Mouse (Mus musculus) skeletal muscle tissue, adult 2 months (tissue): ENCODE measurements around the gene Atp2a3.

ENCODE experiments used
- DNase-seq: peaks from one replicate; pipeline ENCODE4 v3.0.0-alpha.2; 2012; ENCODE audit warnings: low read depth, low spot score

The Atp2a3 gene

DNA sequence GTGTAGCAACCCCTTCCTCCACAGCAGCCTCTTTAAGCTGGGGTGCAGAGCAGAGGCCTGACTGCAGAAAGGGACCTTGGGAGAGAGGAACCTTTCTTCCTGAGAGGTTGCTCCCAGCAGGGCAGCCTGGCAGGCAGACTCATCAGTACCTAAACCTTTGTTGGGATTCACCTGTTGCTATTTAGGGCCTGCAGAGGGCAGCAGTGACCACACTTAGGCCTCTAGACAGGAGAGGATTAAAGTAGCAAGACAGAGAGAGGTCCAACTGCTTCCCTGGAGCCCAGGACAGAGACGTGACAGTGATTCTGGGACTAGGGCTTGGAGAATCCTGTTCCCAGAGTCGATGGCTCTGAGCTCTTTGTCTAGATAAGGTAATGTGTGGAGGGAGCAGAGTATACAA, 45.4 kb downstream of the Atp2a3 start:
- DNase-seq: peak; percentile 66

DNA sequence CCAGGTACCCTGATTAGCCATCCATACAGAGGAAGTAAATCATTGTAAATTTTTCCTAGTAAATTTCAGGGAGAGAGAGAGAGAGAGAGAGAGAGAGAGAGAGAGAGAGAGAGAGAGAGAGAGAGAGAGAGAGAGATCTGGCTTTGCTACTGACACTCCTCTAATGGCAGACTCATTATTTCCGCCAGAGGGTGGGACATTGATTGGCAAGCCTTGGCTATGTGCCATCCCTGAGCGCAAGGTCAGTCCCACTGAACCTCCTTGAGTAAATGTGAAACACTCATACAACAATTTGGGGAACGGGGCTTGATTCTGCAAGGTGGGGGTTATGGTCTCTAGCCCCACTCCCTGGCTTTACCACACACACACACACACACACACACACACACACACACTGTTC, 46.1 kb downstream of the Atp2a3 start:
- no peak for DNase-seq

DNA sequence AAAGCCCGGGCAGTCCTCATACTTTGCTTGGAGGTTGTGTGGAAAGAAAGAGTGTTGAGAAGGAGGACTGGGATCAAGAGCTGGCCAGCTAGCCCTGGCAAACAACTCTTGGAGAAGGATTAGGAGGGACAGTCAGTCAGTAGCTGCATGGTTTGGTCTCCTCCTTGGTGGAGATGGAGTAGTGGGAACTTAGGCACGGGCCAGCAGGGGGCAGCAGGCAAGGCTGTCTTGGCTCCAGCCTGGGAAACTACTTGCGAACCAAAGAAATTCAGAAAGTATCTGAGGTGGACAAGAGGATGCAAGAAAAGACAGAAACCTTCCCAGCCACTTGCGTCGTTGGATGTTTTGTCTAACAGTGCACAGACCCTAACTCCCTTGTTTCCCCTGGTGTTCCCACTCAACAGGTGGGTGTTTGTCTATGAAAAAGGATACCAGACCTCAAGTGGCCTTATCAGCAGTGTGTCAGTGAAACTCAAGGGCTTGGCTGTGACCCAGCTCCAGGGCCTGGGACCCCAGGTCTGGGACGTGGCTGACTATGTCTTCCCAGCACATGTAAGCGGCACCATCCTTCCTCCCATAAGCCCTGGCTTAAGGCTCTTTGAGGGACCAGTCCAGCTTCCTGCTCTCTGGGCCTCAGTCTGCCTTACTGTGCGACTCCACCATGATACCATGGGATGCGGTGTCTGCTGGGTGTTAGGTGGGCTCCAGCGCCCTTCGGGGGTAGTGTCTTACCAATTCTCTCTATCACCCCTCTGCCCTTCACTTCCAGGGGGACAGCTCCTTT, 46.9 kb downstream of the Atp2a3 start:
- no peak for DNase-seq

DNA sequence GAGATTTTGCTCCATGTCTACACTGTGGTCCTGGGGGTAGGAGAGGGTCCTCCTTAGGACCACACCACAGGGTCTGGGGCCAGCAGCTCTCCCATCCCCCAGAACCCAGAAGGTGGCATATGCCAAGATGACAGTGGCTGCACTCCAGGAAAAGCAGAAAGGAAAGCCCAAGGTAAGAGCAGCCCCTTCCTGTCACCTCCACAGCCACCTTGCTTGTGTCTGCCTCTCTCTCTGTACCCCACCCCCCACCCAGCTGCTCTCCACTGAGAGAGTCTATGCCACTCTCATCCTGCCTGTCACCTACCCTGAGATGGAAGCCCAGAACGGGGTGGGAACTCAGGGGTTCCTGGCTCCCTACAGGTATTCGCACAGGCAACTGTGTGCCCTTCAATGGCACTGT, 47.9 kb downstream of the Atp2a3 start:
- DNase-seq: no peak

DNA sequence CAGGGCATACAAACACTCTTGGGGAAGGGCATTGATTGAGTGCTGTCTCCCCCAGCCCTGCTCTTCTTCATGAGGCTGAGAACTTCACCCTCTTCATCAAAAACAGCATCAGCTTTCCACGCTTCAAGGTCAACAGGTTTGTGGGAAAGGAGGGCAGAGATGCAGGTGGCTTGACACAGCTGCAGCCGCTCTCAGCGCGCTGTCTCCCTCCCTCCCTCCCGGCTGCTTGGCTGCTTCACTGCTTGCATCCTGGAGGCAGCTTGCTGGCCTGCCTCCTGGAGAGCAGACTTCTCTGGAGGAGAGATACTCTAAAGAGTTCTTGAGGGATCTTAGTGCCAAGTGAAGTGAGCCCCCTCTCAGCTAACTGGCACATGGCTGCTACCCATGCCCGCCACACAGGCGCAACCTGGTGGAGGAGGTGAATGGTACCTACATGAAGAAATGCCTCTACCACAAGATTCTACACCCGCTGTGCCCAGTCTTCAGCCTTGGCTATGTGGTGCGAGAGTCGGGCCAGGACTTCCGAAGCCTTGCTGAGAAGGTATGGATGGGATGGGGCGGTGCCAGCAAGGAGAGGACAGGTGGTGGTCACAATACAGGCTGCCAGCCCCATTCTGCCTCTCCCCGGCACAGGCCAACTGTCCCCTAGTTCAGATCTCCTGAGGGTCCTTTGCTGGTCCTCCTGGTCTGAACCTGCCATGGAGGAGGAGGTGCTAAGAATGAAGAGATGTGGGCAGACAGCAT, 48.7 kb downstream of the Atp2a3 start:
- DNase-seq: no peak

DNA sequence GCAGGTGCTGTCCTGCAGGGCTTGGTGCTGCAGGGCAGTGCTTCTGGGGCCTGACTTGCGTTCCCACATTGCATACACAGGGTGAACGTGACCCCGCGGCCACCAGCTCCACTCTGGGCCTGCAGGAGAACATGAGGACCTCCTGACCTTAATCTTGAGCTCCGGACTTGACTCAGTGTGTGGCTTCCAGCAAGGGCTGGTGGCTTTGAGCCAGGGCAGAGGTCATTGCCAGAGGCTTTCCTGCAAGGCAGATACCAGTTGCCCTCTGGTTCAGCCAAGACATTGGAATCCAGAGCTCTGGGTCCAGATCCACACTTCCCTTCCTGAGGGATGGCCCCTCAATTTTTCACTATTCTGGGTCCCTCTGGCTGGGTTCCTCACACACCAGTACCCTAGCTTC, 53.0 kb downstream of the Atp2a3 start:
- no peak for DNase-seq

DNA sequence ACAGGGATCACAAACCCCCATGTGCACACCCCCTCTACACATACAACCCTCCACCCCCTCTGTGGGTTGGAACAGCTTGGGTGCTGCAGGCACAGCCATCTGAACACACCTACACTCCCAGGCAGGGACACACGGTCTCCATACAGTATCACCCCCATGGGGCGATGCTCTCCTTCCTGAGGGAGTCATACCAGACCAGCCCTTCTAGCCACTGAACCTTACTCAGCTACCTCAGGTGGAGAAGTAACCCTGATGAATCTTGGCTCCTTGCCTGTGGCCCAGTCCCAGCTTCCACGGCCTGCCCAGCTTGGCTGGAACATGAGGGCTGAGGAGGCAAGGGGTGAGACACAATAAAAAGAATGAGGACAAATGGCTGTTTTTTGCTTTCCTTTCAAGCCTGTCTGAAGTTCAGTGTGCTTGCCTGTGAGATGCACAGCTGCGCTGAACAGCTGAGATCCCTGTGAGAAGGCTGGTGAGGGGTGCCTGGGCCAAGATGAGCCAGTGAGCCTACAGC, 53.9 kb downstream of the Atp2a3 start:
- DNase-seq: no peak

DNA sequence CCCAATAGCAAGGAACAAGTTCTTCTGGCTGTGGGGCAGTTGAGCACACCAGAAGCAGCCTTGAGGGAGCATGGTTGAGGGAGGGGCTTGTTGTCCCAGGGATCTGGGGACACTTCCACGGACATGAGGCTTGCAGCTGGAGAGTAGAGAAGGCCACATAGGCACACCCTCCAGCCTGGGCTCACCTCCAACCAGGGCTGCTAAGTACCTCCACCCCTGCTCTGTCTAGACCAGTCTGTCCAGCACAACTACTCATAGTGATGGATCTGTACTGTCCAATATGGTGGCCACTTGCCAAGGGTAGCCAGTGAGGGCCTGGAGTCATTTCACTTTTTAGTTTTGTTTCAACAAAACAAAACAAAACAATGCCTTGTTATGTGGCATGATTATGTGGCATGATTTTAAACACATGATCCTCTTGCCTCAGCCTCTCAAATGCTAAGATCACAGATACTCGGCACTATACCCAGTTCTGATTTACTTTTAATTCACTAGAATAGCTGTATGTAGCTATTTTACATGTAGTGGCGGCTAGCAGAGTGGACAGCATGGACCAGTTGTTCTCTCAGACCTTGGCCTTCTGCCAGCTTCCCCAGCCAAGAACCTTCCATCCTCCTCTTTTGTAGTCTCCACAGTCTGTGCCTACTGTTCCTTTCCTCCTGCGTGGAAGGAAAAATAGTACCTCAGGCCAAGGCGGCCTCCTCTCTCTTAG, 54.6 kb downstream of the Atp2a3 start:
- peak; percentile 78 for DNase-seq

DNA sequence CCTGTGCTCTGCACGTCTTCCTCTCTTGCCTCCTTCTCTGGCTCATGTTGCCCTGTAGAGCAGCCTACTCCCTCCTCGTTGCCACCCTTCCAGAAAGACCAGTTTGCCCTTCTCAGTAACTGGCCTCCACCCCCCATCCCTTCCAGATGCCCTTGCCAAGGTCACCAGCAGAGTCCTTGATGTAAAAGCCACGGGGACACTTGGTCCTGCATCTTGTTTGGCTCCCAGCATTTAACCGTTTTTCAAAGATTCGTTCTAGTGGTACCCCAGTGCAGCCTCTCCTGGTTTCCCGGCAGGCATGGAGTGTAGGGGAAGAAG, 55.1 kb downstream of the Atp2a3 start:
- DNase-seq: no peak

DNA sequence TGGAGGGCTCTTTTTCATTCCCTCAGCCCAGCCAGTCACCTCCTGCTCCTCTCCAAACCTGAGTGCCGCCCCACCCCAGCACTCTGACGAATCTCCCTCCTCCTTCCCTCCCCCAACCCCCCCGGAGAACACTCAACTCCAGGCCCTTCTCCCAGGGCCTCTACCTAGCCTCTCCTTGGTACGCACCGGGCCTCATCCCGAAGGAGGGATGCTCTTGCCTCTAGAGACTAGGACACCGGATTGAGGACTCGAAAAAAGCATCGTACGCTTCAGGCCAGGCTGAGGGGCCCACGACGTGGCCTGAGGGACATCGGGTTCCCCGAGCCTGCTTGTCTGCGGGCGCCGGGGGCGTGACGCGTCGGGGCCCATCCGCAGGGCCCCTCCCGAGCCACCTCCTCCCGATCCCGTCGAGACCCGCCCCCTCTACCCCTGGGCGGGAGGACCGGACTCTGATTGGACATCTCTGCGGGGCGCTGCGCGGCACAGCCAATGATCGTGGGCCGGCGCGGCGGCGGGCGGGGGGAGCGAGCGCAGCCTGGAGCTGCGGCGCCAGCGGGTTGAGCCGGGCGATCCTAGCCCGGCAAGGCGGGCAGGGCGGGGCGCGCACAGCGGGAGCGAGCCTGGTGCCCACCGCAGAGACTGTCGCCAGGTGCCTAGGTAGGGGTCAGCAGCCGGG, 57.6 kb downstream of the Atp2a3 start, which contains the start of gene Camkk1:
Camkk1 (plus strand) TSS at position 538 of the 676 bp plus-strand sequence.
- peak; percentile 84 for DNase-seq

DNA sequence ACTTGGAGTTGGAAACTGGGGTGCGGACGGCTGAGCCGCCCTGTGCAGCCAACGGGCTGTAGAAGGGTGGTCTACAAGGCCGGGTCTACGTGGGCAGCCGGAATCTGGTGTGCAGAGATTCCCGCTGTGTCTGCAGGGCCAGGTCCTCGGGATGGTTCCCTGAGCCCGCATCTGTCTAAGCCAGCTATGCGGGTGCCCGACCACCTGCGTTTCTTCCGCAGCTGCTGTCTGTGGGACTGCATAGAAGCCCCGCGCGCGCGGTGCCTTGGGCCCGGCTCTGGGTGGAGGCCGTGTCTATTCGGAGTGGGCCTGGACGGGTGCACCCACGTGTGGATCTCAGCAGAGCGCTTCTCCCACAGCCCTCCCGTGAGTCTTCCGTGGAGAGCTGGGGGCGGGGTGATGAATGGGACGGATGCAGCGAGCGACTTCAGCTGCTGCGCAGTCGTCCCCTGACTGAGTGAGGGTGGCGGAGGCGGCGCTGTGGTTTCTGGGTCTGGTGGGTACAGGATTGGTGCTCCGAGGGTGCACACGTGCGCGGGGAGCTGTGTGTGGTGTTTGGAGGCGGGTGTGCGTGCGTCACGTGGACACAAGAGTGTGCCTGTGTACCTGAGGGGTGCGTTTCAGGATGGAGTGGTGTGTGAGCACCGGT, 58.3 kb downstream of the Atp2a3 start:
- DNase-seq: no peak

DNA sequence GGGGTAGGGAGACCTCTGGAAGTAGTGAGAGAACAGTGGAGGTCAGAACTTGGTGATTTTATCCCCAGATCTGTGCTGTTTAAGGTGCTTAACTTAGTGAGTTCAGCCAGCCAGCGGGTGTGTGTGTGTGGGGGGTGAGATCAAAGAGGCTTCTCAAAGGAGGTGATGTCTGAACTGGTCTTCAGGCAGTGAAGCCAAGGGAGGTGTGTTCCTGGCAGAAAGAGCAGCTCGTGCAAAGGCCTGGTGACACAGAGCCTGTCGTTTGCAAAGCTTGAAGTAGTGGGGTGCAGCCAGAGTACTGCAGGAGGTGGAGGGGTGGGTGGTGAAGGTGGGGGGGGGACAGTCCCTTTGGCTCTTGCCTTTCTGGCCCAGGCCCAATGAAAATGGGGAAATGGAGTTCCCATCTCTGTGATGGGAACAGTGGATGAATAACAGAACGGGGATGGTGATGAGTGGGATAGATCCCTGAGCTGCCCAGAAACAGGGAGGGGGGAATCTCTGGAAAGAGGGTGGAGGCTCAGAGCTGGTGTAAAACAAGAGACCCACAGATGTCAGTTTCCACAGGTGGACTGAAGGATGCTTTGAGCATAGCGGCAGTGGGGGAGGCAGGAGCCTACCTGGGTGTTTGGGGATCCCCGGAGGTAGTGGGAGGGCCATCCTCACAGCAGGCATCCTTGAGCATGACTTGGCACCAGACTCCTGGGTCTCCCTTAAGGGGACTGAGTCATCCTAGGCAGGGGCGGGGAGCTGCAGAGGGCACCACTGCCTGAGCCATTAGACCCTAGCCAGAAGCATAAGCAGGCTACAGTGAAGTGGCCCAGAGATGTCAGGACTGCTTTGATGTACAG, 60.2 kb downstream of the Atp2a3 start:
- DNase-seq: no peak

DNA sequence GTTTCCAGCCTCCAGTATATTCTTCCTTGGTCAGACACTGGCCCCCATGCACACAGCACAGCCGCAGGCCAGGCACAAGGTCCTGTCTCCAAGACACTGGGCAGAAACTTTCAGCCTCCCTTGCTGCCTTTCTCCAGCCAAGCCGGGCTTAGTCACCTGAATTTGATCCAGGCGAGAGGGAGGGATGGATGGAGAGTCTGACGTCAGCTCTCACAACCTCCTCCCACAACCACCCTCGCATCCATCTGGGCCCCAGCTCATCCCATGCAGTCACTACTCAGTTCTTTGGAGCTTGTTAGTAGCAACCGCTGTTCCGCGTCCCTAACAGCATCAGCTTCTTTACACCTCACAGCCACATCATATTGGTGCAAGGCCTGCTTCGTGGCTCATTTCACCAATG, 62.1 kb downstream of the Atp2a3 start:
- DNase-seq: peak; percentile 81

DNA sequence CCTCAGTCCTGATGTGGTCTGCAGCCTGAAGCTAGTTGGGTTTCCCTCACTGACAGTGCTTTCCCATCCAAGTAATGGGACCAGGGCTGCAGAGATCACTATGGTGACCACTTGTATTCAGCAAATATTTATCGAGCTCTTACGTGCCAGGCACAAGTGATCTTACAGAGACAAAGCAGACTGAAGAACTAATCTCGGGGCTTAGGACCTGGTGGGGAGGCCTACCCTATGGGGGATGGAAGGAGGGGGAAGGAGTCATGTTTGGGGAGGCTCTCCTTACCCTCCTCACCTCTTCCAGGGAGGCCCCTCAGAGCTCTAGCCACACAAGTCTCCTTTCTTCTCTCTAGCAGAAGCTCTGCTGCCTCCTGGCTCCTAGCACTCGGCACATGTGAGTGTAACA, 62.9 kb downstream of the Atp2a3 start:
- DNase-seq: no peak

DNA sequence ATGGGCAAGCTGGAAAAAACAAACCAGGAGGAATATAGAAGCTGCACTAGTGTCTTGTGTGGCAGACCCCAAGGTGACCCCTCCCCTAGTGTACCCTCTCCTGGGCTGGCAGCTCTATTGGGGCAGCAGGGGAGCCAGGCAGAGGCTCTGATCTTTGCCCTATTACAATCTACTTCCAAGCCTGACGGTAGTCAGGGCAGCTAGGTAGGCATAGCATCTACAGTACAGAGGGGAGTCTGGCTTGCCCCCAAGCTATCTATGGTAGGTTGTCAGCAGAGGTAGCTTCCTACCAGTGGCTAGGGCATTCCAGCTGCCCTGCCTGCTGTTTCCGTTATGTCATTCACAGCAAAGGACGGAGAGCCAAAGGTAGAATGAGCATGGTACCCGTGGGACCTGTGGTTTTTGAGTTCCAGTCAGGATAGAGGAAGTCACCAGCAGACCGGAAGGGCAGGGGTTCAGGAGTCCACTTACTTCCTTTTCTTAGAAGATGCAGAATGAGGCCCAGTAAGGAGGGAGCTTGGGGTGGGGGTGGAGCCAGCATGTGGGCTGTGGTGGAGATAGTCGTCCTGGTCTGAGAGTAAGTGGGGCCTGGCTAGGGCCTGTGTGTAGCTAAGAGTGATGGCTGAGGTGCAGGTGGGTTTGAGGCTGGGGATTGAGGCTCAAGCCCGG, 63.4 kb downstream of the Atp2a3 start:
- DNase-seq: peak; percentile 48

DNA sequence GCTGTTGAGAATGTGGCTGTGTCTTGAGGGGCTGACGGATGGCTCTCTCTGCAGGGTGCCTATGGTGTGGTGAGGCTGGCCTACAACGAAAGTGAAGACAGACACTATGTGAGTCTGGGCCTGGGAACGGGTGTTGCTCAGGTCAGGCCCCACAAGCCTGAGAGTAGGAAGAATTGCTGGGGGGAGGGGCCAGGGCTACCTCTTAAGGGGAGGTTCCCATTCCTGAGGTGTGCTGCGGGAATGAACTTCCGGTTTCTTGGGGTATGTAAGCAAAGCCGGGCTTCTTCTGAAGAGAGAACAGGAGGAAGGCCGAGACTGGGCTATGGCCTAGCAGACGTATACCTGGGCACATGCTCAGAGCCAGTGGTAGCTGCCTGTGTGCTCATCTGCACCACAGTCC, 66.0 kb downstream of the Atp2a3 start:
- no peak for DNase-seq

DNA sequence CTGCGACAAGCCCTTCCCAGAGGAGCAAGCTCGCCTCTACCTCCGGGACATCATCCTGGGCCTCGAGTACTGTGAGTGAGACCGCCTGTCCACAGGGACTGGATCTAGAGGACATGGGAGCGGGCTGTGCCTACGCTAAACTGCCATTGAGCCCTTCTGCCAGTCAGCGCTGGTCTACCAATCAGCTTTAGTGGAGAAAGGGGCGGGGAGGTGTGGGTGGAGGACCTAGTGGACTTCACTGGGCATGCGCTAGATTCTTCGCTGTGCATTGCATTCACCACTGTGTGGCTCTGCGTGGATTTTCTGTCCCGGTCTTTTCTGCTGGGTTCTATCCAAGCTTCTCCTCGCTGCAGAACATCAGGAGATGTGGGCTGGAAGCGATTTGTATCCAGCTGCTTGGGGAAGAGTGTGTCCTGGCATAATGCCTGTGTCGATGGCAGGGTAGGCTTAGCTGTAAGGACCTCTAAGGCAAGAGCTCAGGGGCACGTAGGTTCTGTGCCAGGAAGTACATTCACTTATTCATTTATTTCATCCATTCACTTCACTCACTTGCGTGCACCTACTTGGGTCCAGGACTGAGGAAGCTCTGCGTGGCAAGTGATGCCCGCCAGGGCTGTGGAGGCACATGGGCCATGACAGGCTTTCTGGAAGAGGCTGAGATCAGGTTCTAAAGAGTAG, 70.0 kb downstream of the Atp2a3 start:
- DNase-seq: peak; percentile 85

DNA sequence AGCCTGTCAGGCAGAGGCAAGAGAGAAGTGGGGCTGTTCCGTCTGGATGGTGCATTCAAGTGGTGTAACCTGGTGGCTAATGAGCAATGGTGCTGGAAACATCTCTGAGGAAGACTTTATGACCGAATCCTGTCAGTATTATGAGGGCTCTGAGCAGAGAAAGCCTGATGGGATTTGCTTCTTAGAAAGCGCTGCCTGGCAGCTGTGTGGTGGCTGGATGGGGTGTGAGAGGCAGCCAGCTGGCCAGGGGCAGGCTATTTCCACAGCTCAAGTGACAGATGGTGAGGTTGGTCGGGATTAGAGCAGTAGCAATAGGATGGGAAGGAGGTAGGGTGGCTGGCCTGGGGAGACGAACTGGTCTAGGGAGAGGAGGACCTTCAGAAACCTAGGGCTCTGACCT, 70.6 kb downstream of the Atp2a3 start:
- DNase-seq: no peak

DNA sequence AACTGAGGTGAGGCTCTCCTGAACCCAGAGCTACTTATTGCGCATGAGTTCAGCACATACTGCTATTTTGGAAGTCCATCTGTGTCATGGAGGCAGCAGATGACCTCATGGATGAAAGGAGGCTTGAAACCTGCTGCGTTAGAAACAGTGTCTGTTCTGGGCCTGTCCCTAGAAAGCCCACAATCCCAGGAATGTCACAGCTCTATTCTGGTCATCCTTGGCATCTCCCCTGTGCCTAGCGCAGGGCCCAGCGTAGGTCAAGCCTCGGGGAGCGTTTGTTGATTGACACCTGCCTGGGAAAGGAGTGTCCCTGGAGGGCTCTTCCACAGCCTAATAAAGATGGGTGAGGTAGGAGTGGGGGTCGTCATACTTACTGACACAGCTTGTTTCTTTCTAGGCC, 75.1 kb downstream of the Atp2a3 start:
- no peak for DNase-seq
